Mouse (Mus musculus): ENCODE measurements at regions not wholly inside any gene's neighbourhood (a gene's known extent, or its start where the extent isn't known, plus 50 kb on each side); places are given as distances from the start of the nearest gene placed in this dataset.

- Histone ChIP-seq H3K79me2 (ENCODE audit: control insufficient read depth, insufficient read depth, low read length) (no peaks in the 10 kb centered on the region), H3K4me3 (ENCODE audit: insufficient read depth, low read depth, low read length) (no peak overlapping the region), H3K27ac (replicated peaks; ENCODE audit: insufficient read depth, low read depth, low read length) (no peak overlapping the region), H3K36me3 (ENCODE audit: control insufficient read depth, insufficient read depth, low read length) (no peaks in the 10 kb centered on the region), H3K4me1 (ENCODE audit: control insufficient read depth, insufficient read depth, low read length) (no peaks in the 10 kb centered on the region), H3K27me3 (ENCODE audit: control insufficient read depth, insufficient read depth, low read length) (no peaks in the 10 kb centered on the region), H3K9ac (ENCODE audit: low read depth, low read length) (no peak overlapping the region)
- WGBS, result 82% methylated on average over 2 of the region's 2 CpGs
- DNase-seq (ENCODE audit: extremely low read depth, low read depth, low spot score), result no peak
- TF ChIP-seq CTCF (IDR thresholded peaks at IDR 0.05; ENCODE audit: low read depth, low read length) (no peak), POLR2A (IDR thresholded peaks at IDR 0.05; ENCODE audit: extremely low read depth, insufficient read depth, low read length) (no peak)
Measured at GRCm38 (mm10) chr9:30781221-30781620, 141.0 kb downstream of the Adamts15 start.

- H3K79me2 ChIP-seq (ENCODE audit: control insufficient read depth, insufficient read depth, low read length), result no peaks in the 10 kb centered on the region
- DNase-seq (ENCODE audit: extremely low read depth, low read depth, low spot score), result no peak
- H3K4me1 ChIP-seq (ENCODE audit: control insufficient read depth, insufficient read depth, low read length), result no peaks in the 10 kb centered on the region
- H3K36me3 ChIP-seq (ENCODE audit: control insufficient read depth, insufficient read depth, low read length), result no peaks in the 10 kb centered on the region
- H3K27ac ChIP-seq (replicated peaks; ENCODE audit: insufficient read depth, low read depth, low read length), result no peak overlapping the region
- H3K27me3 ChIP-seq (ENCODE audit: control insufficient read depth, insufficient read depth, low read length), result no peaks in the 10 kb centered on the region
- no peak overlapping the region for H3K4me3 ChIP-seq (ENCODE audit: insufficient read depth, low read depth, low read length)
- no peak overlapping the region for H3K9ac ChIP-seq (ENCODE audit: low read depth, low read length)
- WGBS, result 93% methylated on average over 2 of the region's 2 CpGs
- TF ChIP-seq POLR2A (IDR thresholded peaks at IDR 0.05; ENCODE audit: extremely low read depth, insufficient read depth, low read length) (no peak), CTCF (IDR thresholded peaks at IDR 0.05; ENCODE audit: low read depth, low read length) (no peak)
Measured at GRCm38 (mm10) chr9:30777816-30778215, 144.4 kb downstream of the Adamts15 start.

GRCm38 (mm10) chr9:30775161-30775560, 147.1 kb downstream of the Adamts15 start:
- DNase-seq (ENCODE audit: extremely low read depth, low read depth, low spot score), result no peak
- H3K4me3 ChIP-seq (ENCODE audit: insufficient read depth, low read depth, low read length), result no peak overlapping the region
- no peaks in the 10 kb centered on the region for H3K27me3 ChIP-seq (ENCODE audit: control insufficient read depth, insufficient read depth, low read length)
- no peaks in the 10 kb centered on the region for H3K36me3 ChIP-seq (ENCODE audit: control insufficient read depth, insufficient read depth, low read length)
- TF ChIP-seq CTCF (IDR thresholded peaks at IDR 0.05; ENCODE audit: low read depth, low read length) (no peak), POLR2A (IDR thresholded peaks at IDR 0.05; ENCODE audit: extremely low read depth, insufficient read depth, low read length) (no peak)
- 56% methylated on average over 6 of the region's 6 CpGs for WGBS
- no peaks in the 10 kb centered on the region for H3K4me1 ChIP-seq (ENCODE audit: control insufficient read depth, insufficient read depth, low read length)
- H3K27ac ChIP-seq (replicated peaks; ENCODE audit: insufficient read depth, low read depth, low read length), result no peak overlapping the region
- H3K9ac ChIP-seq (ENCODE audit: low read depth, low read length), result no peak overlapping the region
- H3K79me2 ChIP-seq (ENCODE audit: control insufficient read depth, insufficient read depth, low read length), result no peaks in the 10 kb centered on the region

DNA sequence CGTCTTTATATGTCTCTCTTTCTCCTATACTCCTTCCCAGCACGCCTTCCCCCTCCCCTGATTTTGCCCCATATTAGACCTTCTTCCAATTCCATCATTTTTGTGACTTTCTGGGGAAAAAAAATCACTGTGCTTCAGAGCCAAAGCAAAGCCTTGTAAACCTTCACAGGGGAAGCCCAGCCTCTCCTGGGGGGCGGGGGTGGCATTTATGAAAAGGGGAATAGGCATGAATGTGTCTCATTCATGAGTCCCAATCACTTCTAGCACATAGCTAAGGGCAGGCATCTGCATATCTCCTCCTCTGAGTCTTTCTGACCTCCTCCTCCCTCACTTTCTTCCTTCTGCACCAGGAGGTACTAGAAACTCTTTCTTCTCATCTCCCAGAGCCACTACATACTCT, 149.8 kb downstream of the Adamts15 start:
- Histone ChIP-seq H3K4me3 (ENCODE audit: insufficient read depth, low read depth, low read length) (no peak overlapping the region), H3K9ac (ENCODE audit: low read depth, low read length) (no peak overlapping the region), H3K4me1 (ENCODE audit: control insufficient read depth, insufficient read depth, low read length) (no peaks in the 10 kb centered on the region), H3K27ac (replicated peaks; ENCODE audit: insufficient read depth, low read depth, low read length) (no peak overlapping the region), H3K36me3 (ENCODE audit: control insufficient read depth, insufficient read depth, low read length) (no peaks in the 10 kb centered on the region), H3K79me2 (ENCODE audit: control insufficient read depth, insufficient read depth, low read length) (no peaks in the 10 kb centered on the region), H3K27me3 (ENCODE audit: control insufficient read depth, insufficient read depth, low read length) (no peaks in the 10 kb centered on the region)
- WGBS, result 58% methylated on average over 3 of the region's 3 CpGs
- TF ChIP-seq CTCF (IDR thresholded peaks at IDR 0.05; ENCODE audit: low read depth, low read length) (no peak), POLR2A (IDR thresholded peaks at IDR 0.05; ENCODE audit: extremely low read depth, insufficient read depth, low read length) (no peak)
- no peak for DNase-seq (ENCODE audit: extremely low read depth, low read depth, low spot score)

DNA sequence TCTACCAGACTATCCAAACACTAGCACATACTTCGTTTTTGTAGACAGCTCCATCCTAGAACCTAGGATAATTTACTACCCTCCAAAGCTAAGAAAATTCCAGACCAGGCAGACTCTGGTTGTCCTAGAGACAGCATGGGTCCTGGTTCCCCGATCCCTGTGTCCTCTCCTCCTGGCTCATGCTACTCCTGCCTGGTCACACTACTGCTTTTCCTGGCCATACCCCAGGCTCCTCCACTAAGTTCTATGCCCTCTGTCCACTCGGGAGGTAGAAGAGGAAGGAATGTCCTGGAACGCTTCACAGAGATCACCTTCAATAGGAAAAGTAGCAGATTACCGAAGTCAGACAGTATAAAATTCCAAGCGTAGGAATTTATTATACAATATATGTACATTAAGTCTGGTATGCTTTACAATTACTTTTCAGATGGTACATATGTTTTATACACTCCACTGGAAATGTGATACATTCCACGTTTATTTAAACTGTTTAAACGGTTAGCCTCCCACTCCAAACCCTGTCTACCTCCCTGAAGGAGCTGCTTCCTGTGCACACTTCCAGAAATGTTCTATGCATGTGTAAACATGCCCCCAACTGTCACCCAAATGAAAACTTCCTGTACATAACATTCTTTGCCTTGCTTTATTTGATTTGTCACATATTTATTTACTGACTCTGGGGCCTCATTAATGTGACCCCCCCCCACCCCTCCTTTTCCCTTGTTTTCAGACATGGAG, 151.6 kb downstream of the Adamts15 start:
- no peaks in the 10 kb centered on the region for H3K4me1 ChIP-seq (ENCODE audit: control insufficient read depth, insufficient read depth, low read length)
- DNase-seq (ENCODE audit: extremely low read depth, low read depth, low spot score), result no peak
- H3K27me3 ChIP-seq (ENCODE audit: control insufficient read depth, insufficient read depth, low read length), result no peaks in the 10 kb centered on the region
- H3K79me2 ChIP-seq (ENCODE audit: control insufficient read depth, insufficient read depth, low read length), result no peaks in the 10 kb centered on the region
- H3K27ac ChIP-seq (replicated peaks; ENCODE audit: insufficient read depth, low read depth, low read length), result no peak overlapping the region
- no peak overlapping the region for H3K4me3 ChIP-seq (ENCODE audit: insufficient read depth, low read depth, low read length)
- TF ChIP-seq CTCF (IDR thresholded peaks at IDR 0.05; ENCODE audit: low read depth, low read length) (no peak), POLR2A (IDR thresholded peaks at IDR 0.05; ENCODE audit: extremely low read depth, insufficient read depth, low read length) (no peak)
- no peak overlapping the region for H3K9ac ChIP-seq (ENCODE audit: low read depth, low read length)
- WGBS, result 76% methylated on average over 8 of the region's 8 CpGs
- H3K36me3 ChIP-seq (ENCODE audit: control insufficient read depth, insufficient read depth, low read length), result no peaks in the 10 kb centered on the region

GRCm38 (mm10) chr9:30769435-30769729, 152.9 kb downstream of the Adamts15 start:
- WGBS, result 91% methylated on average over 4 of the region's 4 CpGs
- H3K4me1 ChIP-seq (ENCODE audit: control insufficient read depth, insufficient read depth, low read length), result no peaks in the 10 kb centered on the region
- no peaks in the 10 kb centered on the region for H3K27me3 ChIP-seq (ENCODE audit: control insufficient read depth, insufficient read depth, low read length)
- H3K4me3 ChIP-seq (ENCODE audit: insufficient read depth, low read depth, low read length), result no peak overlapping the region
- TF ChIP-seq POLR2A (IDR thresholded peaks at IDR 0.05; ENCODE audit: extremely low read depth, insufficient read depth, low read length) (no peak), CTCF (IDR thresholded peaks at IDR 0.05; ENCODE audit: low read depth, low read length) (no peak)
- no peaks in the 10 kb centered on the region for H3K36me3 ChIP-seq (ENCODE audit: control insufficient read depth, insufficient read depth, low read length)
- H3K27ac ChIP-seq (replicated peaks; ENCODE audit: insufficient read depth, low read depth, low read length), result no peak overlapping the region
- H3K9ac ChIP-seq (ENCODE audit: low read depth, low read length), result no peak overlapping the region
- no peak for DNase-seq (ENCODE audit: extremely low read depth, low read depth, low spot score)
- H3K79me2 ChIP-seq (ENCODE audit: control insufficient read depth, insufficient read depth, low read length), result no peaks in the 10 kb centered on the region

Data from liver, adult 2 months (tissue).